Mouse (Mus musculus): ENCODE measurements around the gene Pom121l2. TPM values are rescaled to one million over a fixed set of nuclear protein-coding genes. Genes with fewer than 3 reads are reported as not detected.

The Pom121l2 gene
- polyA plus RNA-seq, 1 experiment, result not detected

DNA sequence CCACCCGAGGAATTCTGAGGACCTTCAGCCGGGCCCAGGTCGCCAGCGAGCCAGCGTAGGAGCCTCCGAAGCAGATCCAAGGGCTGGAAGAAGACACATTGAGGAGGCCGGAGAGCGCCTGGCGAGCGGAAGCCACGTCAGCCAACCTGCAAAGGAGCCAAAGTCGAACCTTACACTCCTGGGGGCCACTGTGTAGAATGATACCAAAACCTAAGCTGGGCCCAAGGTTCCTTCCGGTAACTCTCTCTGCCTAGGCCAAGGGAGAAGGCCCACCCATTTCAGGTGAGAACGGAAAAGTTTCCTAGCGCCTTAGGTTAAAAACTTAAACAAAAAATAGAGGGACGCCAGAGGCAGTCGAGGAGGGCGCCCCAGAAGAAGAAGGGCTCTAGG is 26.1 kb downstream of the Pom121l2 start:
- 11% methylated on average over 18 of the region's 18 CpGs for WGBS
- no peak overlapping the region for H3K27ac ChIP-seq (ENCODE audit: insufficient read depth, low read depth, low read length)
- peak overlapping the region; percentile 54 for H3K4me3 ChIP-seq (ENCODE audit: low read depth, low read length)
- H3K4me1 ChIP-seq (ENCODE audit: control insufficient read depth, insufficient read depth, insufficient read length, low read length), result peaks cover 7% of the 10 kb centered on the region
- TF ChIP-seq POLR2A (IDR thresholded peaks at IDR 0.05; ENCODE audit: low read depth, low read length), result no peak
- TF ChIP-seq CTCF (IDR thresholded peaks at IDR 0.05; ENCODE audit: extremely low read depth, insufficient read length, insufficient replicate concordance, low read depth, low read length), result no peak
- peaks cover 66% of the 10 kb centered on the region for H3K27me3 ChIP-seq (ENCODE audit: control insufficient read depth, insufficient read depth, low read length)
- no peaks in the 10 kb centered on the region for H3K36me3 ChIP-seq (ENCODE audit: control insufficient read depth, insufficient read depth, low read length)

DNA sequence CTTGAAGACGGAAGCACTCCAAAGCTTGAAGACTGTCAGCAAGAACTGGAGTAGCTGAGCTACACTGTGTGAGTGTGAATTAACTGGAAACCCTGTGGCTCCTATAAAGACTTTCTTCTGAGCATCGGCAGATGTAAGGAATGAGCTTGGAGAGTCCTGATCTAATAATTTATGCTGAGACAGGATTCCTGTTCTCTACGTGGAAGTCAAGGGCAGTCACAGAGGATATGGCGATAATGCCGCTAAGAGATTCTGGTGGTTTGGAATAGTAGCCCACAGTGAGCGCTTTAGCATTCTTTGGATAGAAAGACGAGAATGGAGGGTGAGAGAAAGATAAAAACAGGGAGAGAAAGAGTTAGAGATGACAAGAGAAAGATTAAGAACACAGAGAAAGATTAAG is 26.9 kb downstream of the Pom121l2 start:
- 75% methylated on average over 7 of the region's 7 CpGs for WGBS
- TF ChIP-seq POLR2A (IDR thresholded peaks at IDR 0.05; ENCODE audit: low read depth, low read length), result no peak
- no peak for TF ChIP-seq CTCF (IDR thresholded peaks at IDR 0.05; ENCODE audit: extremely low read depth, insufficient read length, insufficient replicate concordance, low read depth, low read length)
- Histone ChIP-seq H3K27me3 (ENCODE audit: control insufficient read depth, insufficient read depth, low read length) (peaks cover 71% of the 10 kb centered on the region), H3K4me3 (ENCODE audit: low read depth, low read length) (no peak overlapping the region), H3K4me1 (ENCODE audit: control insufficient read depth, insufficient read depth, insufficient read length, low read length) (peaks cover 7% of the 10 kb centered on the region), H3K36me3 (ENCODE audit: control insufficient read depth, insufficient read depth, low read length) (no peaks in the 10 kb centered on the region), H3K27ac (ENCODE audit: insufficient read depth, low read depth, low read length) (no peak overlapping the region)

DNA sequence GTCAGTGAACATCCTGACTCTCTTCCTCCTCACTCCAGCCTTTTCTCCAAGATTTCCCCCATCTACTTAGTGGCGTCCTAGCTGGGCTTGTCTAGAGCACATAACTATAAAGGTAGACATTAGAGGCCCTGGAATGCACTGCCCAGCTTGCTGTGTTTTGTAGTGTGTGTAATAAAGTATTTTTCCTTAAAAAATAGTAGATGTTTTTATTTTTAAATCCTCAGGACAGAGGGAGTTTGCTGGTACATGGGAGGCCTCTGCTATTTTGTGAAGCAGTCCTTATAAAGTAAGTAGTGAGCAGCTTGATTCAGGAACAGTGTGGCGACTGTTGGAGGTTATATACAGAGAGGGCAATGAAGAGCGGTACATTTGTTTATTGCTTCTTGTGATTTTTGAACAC is 27.7 kb downstream of the Pom121l2 start:
- H3K4me3 ChIP-seq (ENCODE audit: low read depth, low read length), result no peak overlapping the region
- H3K36me3 ChIP-seq (ENCODE audit: control insufficient read depth, insufficient read depth, low read length), result no peaks in the 10 kb centered on the region
- peaks cover 70% of the 10 kb centered on the region for H3K27me3 ChIP-seq (ENCODE audit: control insufficient read depth, insufficient read depth, low read length)
- no peak overlapping the region for H3K27ac ChIP-seq (ENCODE audit: insufficient read depth, low read depth, low read length)
- TF ChIP-seq CTCF (IDR thresholded peaks at IDR 0.05; ENCODE audit: extremely low read depth, insufficient read length, insufficient replicate concordance, low read depth, low read length) (no peak), POLR2A (IDR thresholded peaks at IDR 0.05; ENCODE audit: low read depth, low read length) (no peak)
- H3K4me1 ChIP-seq (ENCODE audit: control insufficient read depth, insufficient read depth, insufficient read length, low read length), result peaks cover 7% of the 10 kb centered on the region
- WGBS, result 88% methylated on average over 3 of the region's 3 CpGs

DNA sequence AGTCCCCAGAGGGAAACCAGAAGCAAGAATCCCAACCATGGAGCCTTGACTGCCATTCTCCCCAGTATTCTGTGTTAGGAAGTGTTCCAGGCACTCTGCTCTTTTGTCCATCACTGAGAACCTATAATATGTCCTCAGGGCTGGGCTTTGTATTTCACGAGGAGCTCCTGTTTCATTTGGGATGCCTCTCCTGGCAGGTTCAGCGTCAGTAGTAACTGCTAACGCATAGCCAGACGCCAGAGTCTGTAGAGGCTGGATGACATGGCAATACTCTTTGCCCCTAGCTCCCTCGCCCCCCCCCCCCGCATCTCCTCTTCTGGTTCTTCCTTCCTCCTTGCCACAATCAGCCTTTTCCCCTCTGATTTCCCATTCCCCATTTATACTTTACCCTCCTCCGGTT is 28.6 kb downstream of the Pom121l2 start, which contains the start of gene Prss16:
Gene Prss16, minus strand, starts transcription at position 101 of the 400 bp plus-strand sequence.
- Histone ChIP-seq H3K36me3 (ENCODE audit: control insufficient read depth, insufficient read depth, low read length) (no peaks in the 10 kb centered on the region), H3K4me3 (ENCODE audit: low read depth, low read length) (no peak within 1 kb of the TSS), H3K27ac (ENCODE audit: insufficient read depth, low read depth, low read length) (no peak within 1 kb of the TSS), H3K27me3 (ENCODE audit: control insufficient read depth, insufficient read depth, low read length) (peaks cover 70% of the 10 kb centered on the region), H3K4me1 (ENCODE audit: control insufficient read depth, insufficient read depth, insufficient read length, low read length) (peaks cover 9% of the 10 kb centered on the region)
- 51% methylated on average over 6 of the region's 7 CpGs for WGBS
- TF ChIP-seq POLR2A (IDR thresholded peaks at IDR 0.05; ENCODE audit: low read depth, low read length), result no peak
- no peak for TF ChIP-seq CTCF (IDR thresholded peaks at IDR 0.05; ENCODE audit: extremely low read depth, insufficient read length, insufficient replicate concordance, low read depth, low read length)

DNA sequence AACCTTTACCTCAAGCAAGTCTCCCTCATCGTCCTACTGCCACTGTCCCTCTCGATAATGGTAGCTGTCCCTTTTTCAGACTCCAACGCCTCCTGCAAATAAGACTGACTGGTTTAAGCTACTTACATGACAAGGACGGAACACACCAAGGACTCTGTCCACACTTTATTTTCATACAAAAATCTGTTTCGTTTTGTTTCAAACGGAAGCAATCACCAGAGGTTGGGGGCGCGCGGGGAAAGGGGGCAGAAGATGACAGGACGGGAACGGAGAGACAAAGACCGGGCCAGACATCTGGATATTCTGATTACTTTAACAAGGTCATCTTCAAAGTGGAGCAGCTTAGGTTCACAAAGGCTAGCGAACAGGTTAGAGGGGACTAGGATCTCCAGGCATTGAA is 32.7 kb downstream of the Pom121l2 start:
- 27% methylated on average over 13 of the region's 13 CpGs for WGBS
- TF ChIP-seq POLR2A (IDR thresholded peaks at IDR 0.05; ENCODE audit: low read depth, low read length), result no peak
- no peak for TF ChIP-seq CTCF (IDR thresholded peaks at IDR 0.05; ENCODE audit: extremely low read depth, insufficient read length, insufficient replicate concordance, low read depth, low read length)

DNA sequence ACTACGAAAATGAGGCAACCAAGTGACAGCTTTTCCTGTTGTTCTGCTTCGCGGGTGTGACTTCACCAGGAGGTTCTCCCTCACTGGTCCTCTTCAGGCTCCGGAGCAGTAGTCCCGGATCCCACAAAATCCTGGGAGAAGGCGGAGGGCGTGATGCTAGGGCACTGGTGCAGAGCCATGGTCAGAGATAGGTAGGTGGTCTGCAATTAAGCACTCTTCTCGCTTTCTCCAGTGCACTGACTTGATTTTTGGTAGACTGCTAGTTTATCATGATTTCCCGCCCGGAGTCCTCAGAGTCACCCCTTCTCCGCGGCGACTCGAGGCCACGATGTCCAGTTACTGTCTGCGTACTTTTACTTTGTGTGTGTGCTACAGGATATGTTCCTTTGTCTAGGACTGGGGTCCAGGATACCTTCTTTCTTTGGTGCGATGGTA is 33.4 kb downstream of the Pom121l2 start:
- Histone ChIP-seq H3K36me3 (ENCODE audit: control insufficient read depth, insufficient read depth, low read length) (no peaks in the 10 kb centered on the region), H3K4me1 (ENCODE audit: control insufficient read depth, insufficient read depth, insufficient read length, low read length) (0 out of 2 replicates have a peak, but pooled peaks cover 4% of the 10 kb centered on the region), H3K27me3 (ENCODE audit: control insufficient read depth, insufficient read depth, low read length) (peaks cover 31% of the 10 kb centered on the region), H3K27ac (ENCODE audit: insufficient read depth, low read depth, low read length) (no peak overlapping the region), H3K4me3 (ENCODE audit: low read depth, low read length) (peak overlapping the region; percentile 5; the same call in 1 of the 2 replicates)
- 19% methylated on average over 17 of the region's 17 CpGs for WGBS
- TF ChIP-seq CTCF (IDR thresholded peaks at IDR 0.05; ENCODE audit: extremely low read depth, insufficient read length, insufficient replicate concordance, low read depth, low read length) (no peak), POLR2A (IDR thresholded peaks at IDR 0.05; ENCODE audit: low read depth, low read length) (no peak)

More for the DNA sequence above, 32.7 kb downstream of the Pom121l2 start:
- Histone ChIP-seq H3K4me3 (ENCODE audit: low read depth, low read length) (no peak overlapping the region), H3K4me1 (ENCODE audit: control insufficient read depth, insufficient read depth, insufficient read length, low read length) (0 out of 2 replicates have a peak, but pooled peaks cover 4% of the 10 kb centered on the region), H3K27me3 (ENCODE audit: control insufficient read depth, insufficient read depth, low read length) (peaks cover 37% of the 10 kb centered on the region), H3K36me3 (ENCODE audit: control insufficient read depth, insufficient read depth, low read length) (no peaks in the 10 kb centered on the region), H3K27ac (ENCODE audit: insufficient read depth, low read depth, low read length) (no peak overlapping the region)

DNA sequence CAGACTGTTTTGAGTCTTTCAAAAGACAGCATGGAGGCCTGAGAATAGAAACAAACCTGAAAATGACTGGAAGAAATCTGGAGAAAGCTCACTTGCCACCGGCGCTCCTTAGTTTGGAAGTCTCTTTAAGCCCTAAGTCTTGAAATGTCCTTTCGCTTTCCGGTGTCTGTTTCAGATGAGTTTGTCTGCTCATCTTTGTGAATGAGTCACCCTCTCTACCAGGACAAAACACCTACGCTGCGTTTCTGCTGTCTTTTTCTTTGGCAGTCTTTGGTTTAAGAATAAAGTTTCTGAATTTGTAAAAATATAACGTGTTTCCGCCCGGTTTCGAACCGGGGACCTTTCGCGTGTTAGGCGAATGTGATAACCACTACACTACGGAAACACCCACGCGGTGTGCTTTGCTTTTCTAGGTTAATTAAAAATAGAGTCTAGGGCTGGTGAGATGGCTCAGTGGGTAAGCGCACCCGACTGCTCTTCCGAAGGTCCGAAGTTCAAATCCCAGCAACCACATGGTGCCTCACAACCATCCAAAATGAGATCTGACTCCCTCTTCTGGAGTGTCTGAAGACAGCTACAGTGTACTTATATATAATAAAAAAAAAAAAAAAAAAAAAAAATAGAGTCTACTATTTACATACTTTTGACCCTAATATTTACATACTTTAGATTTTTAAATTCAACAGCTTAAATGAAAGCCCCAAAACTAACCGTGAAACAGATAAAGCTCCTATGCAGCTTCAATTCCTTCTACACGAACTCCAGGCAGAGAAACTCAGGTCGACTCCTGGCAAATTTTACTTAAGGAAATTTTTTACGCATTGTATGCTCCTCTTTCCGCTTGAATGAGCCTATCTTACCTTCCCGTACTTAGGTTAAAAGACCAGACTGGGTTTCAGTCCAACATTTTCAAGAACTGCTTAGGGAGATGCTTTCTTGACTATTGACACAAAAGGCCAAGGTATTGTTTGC is 34.8 kb downstream of the Pom121l2 start:
- no peak for TF ChIP-seq CTCF (IDR thresholded peaks at IDR 0.05; ENCODE audit: extremely low read depth, insufficient read length, insufficient replicate concordance, low read depth, low read length)
- TF ChIP-seq POLR2A (IDR thresholded peaks at IDR 0.05; ENCODE audit: low read depth, low read length), result no peak
- peaks cover 31% of the 10 kb centered on the region for H3K27me3 ChIP-seq (ENCODE audit: control insufficient read depth, insufficient read depth, low read length)
- 0 out of 2 replicates have a peak, but pooled peaks cover 4% of the 10 kb centered on the region for H3K4me1 ChIP-seq (ENCODE audit: control insufficient read depth, insufficient read depth, insufficient read length, low read length)
- H3K4me3 ChIP-seq (ENCODE audit: low read depth, low read length), result no peak overlapping the region
- H3K36me3 ChIP-seq (ENCODE audit: control insufficient read depth, insufficient read depth, low read length), result no peaks in the 10 kb centered on the region
- H3K27ac ChIP-seq (ENCODE audit: insufficient read depth, low read depth, low read length), result no peak overlapping the region
- 16% methylated on average over 27 of the region's 27 CpGs for WGBS
